Mouse (Mus musculus): ENCODE results near the gene Ikzf3.

GRCm38 (mm10) chr11:98449419-98449818, 96.4 kb downstream of the Ikzf3 start:
- TF ChIP-seq POLR2A (IDR thresholded peaks at IDR 0.05; ENCODE audit: control insufficient read depth, low read depth, low read length) (no peak), CTCF (IDR thresholded peaks at IDR 0.05; ENCODE audit: control insufficient read depth, insufficient read depth, insufficient replicate concordance, low read depth, low read length) (no peak)

Data from testis, adult 2 months (tissue).